Mouse (Mus musculus): Measurements from ENCODE around the gene Ptprm.

Gene Ptprm

GRCm38 (mm10) chr17:66720992-66721351, 633.3 kb downstream of the Ptprm start:
- no peak for DNase-seq (ENCODE audit: low read depth)

GRCm38 (mm10) chr17:66720200-66720991, 633.9 kb downstream of the Ptprm start:
- DNase-seq (ENCODE audit: low read depth): no peak

- no peak for DNase-seq (ENCODE audit: low read depth)
Measured at GRCm38 (mm10) chr17:66712456-66713205, 641.6 kb downstream of the Ptprm start.

GRCm38 (mm10) chr17:66711221-66712016, 642.8 kb downstream of the Ptprm start:
- no peak for DNase-seq (ENCODE audit: low read depth)

- no peak for DNase-seq (ENCODE audit: low read depth)
Measured at GRCm38 (mm10) chr17:66710568-66710967, 643.7 kb downstream of the Ptprm start.

GRCm38 (mm10) chr17:66708748-66709147, 645.5 kb downstream of the Ptprm start:
- no peak for DNase-seq (ENCODE audit: low read depth)

GRCm38 (mm10) chr17:66707684-66708083, 646.6 kb downstream of the Ptprm start:
- no peak for DNase-seq (ENCODE audit: low read depth)

GRCm38 (mm10) chr17:66701358-66702184, 652.7 kb downstream of the Ptprm start:
- no peak for DNase-seq (ENCODE audit: low read depth)

GRCm38 (mm10) chr17:66699896-66700295, 654.4 kb downstream of the Ptprm start:
- DNase-seq (ENCODE audit: low read depth): no peak

GRCm38 (mm10) chr17:66697650-66698049, 656.6 kb downstream of the Ptprm start:
- no peak for DNase-seq (ENCODE audit: low read depth)

- DNase-seq (ENCODE audit: low read depth): no peak
Measured at GRCm38 (mm10) chr17:66696531-66697172, 657.6 kb downstream of the Ptprm start.

- no peak for DNase-seq (ENCODE audit: low read depth)
Measured at GRCm38 (mm10) chr17:66694326-66694725, 659.9 kb downstream of the Ptprm start.

- no peak for DNase-seq (ENCODE audit: low read depth)
Measured at GRCm38 (mm10) chr17:66693676-66694304, 660.5 kb downstream of the Ptprm start.

GRCm38 (mm10) chr17:66692941-66693675, 661.1 kb downstream of the Ptprm start:
- no peak for DNase-seq (ENCODE audit: low read depth)

- no peak for DNase-seq (ENCODE audit: low read depth)
Measured at GRCm38 (mm10) chr17:66688179-66688578, 666.1 kb downstream of the Ptprm start.

- DNase-seq (ENCODE audit: low read depth): no peak
Measured at GRCm38 (mm10) chr17:66687543-66687942, 666.7 kb downstream of the Ptprm start.

GRCm38 (mm10) chr17:66686701-66687489, 667.4 kb downstream of the Ptprm start:
- no peak for DNase-seq (ENCODE audit: low read depth)

- no peak for DNase-seq (ENCODE audit: low read depth)
Measured at GRCm38 (mm10) chr17:66683411-66683810, 670.8 kb downstream of the Ptprm start.

- DNase-seq (ENCODE audit: low read depth): no peak
Measured at GRCm38 (mm10) chr17:66680662-66681061, 673.6 kb downstream of the Ptprm start.

Data from 416B (cell line).